7 mouse cellular contexts compared by ENCODE assay signal in the genomic region with DNA sequence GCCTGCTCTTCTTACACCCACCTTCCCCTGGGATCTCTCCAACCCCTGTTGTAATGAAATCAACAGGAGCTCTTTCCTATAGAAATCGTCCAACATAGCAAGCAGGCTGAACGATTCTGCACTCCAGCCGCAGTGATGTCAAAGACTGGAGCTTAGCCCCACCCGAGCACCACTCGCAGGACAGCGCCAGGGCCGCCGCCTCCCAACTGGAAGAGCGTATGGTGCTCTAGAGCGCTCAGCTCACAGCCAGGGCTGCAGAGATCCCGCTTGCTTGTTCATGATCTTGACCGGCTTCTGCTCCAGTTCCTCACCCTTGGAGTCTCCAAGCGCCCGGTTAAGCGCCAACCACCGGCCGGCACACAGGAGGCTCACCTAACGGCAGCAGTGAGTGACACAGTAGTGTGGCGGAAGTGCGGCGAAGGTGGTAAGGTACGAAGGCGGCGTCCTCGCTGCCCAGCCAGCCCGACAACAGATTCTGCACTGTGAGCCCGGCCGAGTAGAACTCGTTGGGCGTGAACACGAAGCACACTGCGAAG. TPM values are rescaled to one million over a fixed set of nuclear protein-coding genes. Genes with fewer than 3 reads are reported as not detected.
A peak's percentile ranks its signal among the peaks of the same experiment; 100 is the strongest.
DNase-seq lines count a peak whose midpoint lies in the region; ATAC-seq lines count a peak whose summit lies in the region.

No protein-coding gene starts in this region.

- no peaks in the 10 kb centered on the region for H3K27me3 ChIP-seq in neural tube, embryonic 11.5 days (ENCODE audit: control insufficient read depth, insufficient read depth, low read length)
- H3K27me3 ChIP-seq in hindbrain, embryonic 16.5 days (replicated peaks; ENCODE audit: control insufficient read depth, insufficient read depth, low read length), result no peaks in the 10 kb centered on the region
- no peaks in the 10 kb centered on the region for H3K27me3 ChIP-seq in midbrain, embryonic 10.5 days (ENCODE audit: low read depth, poor library complexity, severe bottlenecking)

- H3K4me3 ChIP-seq in neural tube, embryonic 11.5 days (ENCODE audit: low read depth, low read length), result peak overlapping the region; percentile 72
- peak overlapping the region; percentile 86 for H3K4me3 ChIP-seq in hindbrain, embryonic 16.5 days (ENCODE audit: low read length)
- H3K4me3 ChIP-seq in midbrain, embryonic 10.5 days, result peak overlapping the region; percentile 83

- H3K36me3 ChIP-seq in neural tube, embryonic 11.5 days (ENCODE audit: control insufficient read depth, insufficient read depth, low read length), result peaks cover 3% of the 10 kb centered on the region
- H3K36me3 ChIP-seq in hindbrain, embryonic 16.5 days (ENCODE audit: control insufficient read depth, insufficient read depth, low read length), result 0 out of 2 replicates have a peak, but pooled peaks cover 4% of the 10 kb centered on the region
- peaks cover 52% of the 10 kb centered on the region for H3K36me3 ChIP-seq in midbrain, embryonic 10.5 days

- H3K27ac ChIP-seq in neural tube, embryonic 11.5 days (ENCODE audit: low read depth, low read length), result 0 out of 2 replicates have a peak overlapping the region, but pooled peaks have one; percentile 9
- H3K27ac ChIP-seq in hindbrain, embryonic 16.5 days (ENCODE audit: low read depth, low read length), result peak overlapping the region; percentile 98
- peak overlapping the region; percentile 96 for H3K27ac ChIP-seq in midbrain, embryonic 10.5 days (replicated peaks)

- peaks cover 8% of the 10 kb centered on the region for H3K4me1 ChIP-seq in neural tube, embryonic 11.5 days (ENCODE audit: control insufficient read depth, insufficient read depth, low read length)
- H3K4me1 ChIP-seq in hindbrain, embryonic 16.5 days (ENCODE audit: control insufficient read depth, insufficient read depth, low read depth, low read length), result peaks cover 26% of the 10 kb centered on the region
- H3K4me1 ChIP-seq in midbrain, embryonic 10.5 days, result peaks cover 60% of the 10 kb centered on the region

- ATAC-seq in neural tube, embryonic 11.5 days (ENCODE audit: insufficient read depth, low FRiP score, low TSS enrichment), result peak; percentile 21
- peak; percentile 39 for ATAC-seq in common myeloid progenitor, adult 5-6 weeks (replicated peaks; ENCODE audit: low read depth, poor library complexity, severe bottlenecking)
- ATAC-seq in hindbrain, embryonic 16.5 days, result peak; percentile 28

- WGBS in neural tube, embryonic 11.5 days, result under 1% methylated on average over 32 of the region's 32 CpGs
- 0% methylated on average over 32 of the region's 32 CpGs for WGBS in hindbrain, embryonic 16.5 days
- under 1% methylated on average over 32 of the region's 32 CpGs for WGBS in midbrain, embryonic 10.5 days

- H3K9ac ChIP-seq in neural tube, embryonic 11.5 days (ENCODE audit: low read length), result peak overlapping the region; percentile 41
- H3K9ac ChIP-seq in hindbrain, embryonic 16.5 days (ENCODE audit: low read depth, low read length), result peak overlapping the region; percentile 84

- DNase-seq in neural tube, embryonic 11.5 days (ENCODE audit: low spot score), result no peak
- no peak for DNase-seq in neural tube, embryonic 10.5 days (ENCODE audit: extremely low spot score, low spot score)
- DNase-seq in midbrain, embryonic 10.5 days (ENCODE audit: low spot score), result no peak
- no peak for DNase-seq in B cell, adult 2 months
- no peak for DNase-seq in layer of hippocampus, adult 11-12 months (ENCODE audit: low spot score)

- H3K9me3 ChIP-seq in neural tube, embryonic 11.5 days (ENCODE audit: control insufficient read depth, low read length), result no peaks in the 10 kb centered on the region
- H3K9me3 ChIP-seq in hindbrain, embryonic 16.5 days (ENCODE audit: control insufficient read depth, low read length), result no peaks in the 10 kb centered on the region
- no peaks in the 10 kb centered on the region for H3K9me3 ChIP-seq in midbrain, embryonic 10.5 days (replicated peaks)

- H3K4me2 ChIP-seq in neural tube, embryonic 11.5 days (ENCODE audit: low read depth), result peak overlapping the region; percentile 68
- peak overlapping the region; percentile 90 for H3K4me2 ChIP-seq in hindbrain, embryonic 16.5 days (ENCODE audit: low read length)

RNA-seq across cellular contexts. Expression of a gene that starts 0.6 kb away (rescaled TPM):
- polyA plus RNA-seq in neural tube, embryonic 11.5 days (2014; fragmentation: Nextera tagmentation; extraction: Ambion mirVana), result 238 and 260 TPM in 2 replicates
- total RNA-seq in common myeloid progenitor, adult 5-6 weeks (2017), result 161 and 162 TPM in 2 replicates
- 42.2 and 46.0 TPM in 2 replicates for polyA plus RNA-seq in hindbrain, embryonic 16.5 days (2015; fragmentation: Nextera tagmentation; extraction: Ambion mirVana)
- 317 and 336 TPM in 2 replicates for polyA plus RNA-seq in midbrain, embryonic 10.5 days (2016; fragmentation: Nextera tagmentation; extraction: Ambion mirVana)

RNA-seq across cellular contexts. Expression of a gene that starts 0.9 kb away (rescaled TPM):
- 38.6 and 39.7 TPM in 2 replicates for polyA plus RNA-seq in neural tube, embryonic 11.5 days (2014; fragmentation: Nextera tagmentation; extraction: Ambion mirVana)
- total RNA-seq in common myeloid progenitor, adult 5-6 weeks (2017), result 22.2 and 24.8 TPM in 2 replicates
- 32.5 and 35.3 TPM in 2 replicates for polyA plus RNA-seq in hindbrain, embryonic 16.5 days (2015; fragmentation: Nextera tagmentation; extraction: Ambion mirVana)
- polyA plus RNA-seq in midbrain, embryonic 10.5 days (2016; fragmentation: Nextera tagmentation; extraction: Ambion mirVana), result 38.2 and 46.0 TPM in 2 replicates

RNA-seq across cellular contexts. Expression of a gene that starts 4.9 kb away (rescaled TPM):
- polyA plus RNA-seq in neural tube, embryonic 11.5 days (2014; fragmentation: Nextera tagmentation; extraction: Ambion mirVana), result 242 and 267 TPM in 2 replicates
- 286 and 289 TPM in 2 replicates for total RNA-seq in common myeloid progenitor, adult 5-6 weeks (2017)
- polyA plus RNA-seq in hindbrain, embryonic 16.5 days (2015; fragmentation: Nextera tagmentation; extraction: Ambion mirVana), result 128 and 133 TPM in 2 replicates
- 309 and 347 TPM in 2 replicates for polyA plus RNA-seq in midbrain, embryonic 10.5 days (2016; fragmentation: Nextera tagmentation; extraction: Ambion mirVana)

RNA-seq across cellular contexts. Expression of a gene that starts 27.6 kb away (rescaled TPM):
- polyA plus RNA-seq in neural tube, embryonic 11.5 days (2014; fragmentation: Nextera tagmentation; extraction: Ambion mirVana), result 0.58 and 0.77 TPM in 2 replicates
- total RNA-seq in common myeloid progenitor, adult 5-6 weeks (2017), result not detected in 2 replicates
- polyA plus RNA-seq in hindbrain, embryonic 16.5 days (2015; fragmentation: Nextera tagmentation; extraction: Ambion mirVana), result 0.45 and 0.92 TPM in 2 replicates
- 0.27 and 0.71 TPM in 2 replicates for polyA plus RNA-seq in midbrain, embryonic 10.5 days (2016; fragmentation: Nextera tagmentation; extraction: Ambion mirVana)

RNA-seq across cellular contexts. Expression of a gene that starts 27.9 kb away (rescaled TPM):
- polyA plus RNA-seq in neural tube, embryonic 11.5 days (2014; fragmentation: Nextera tagmentation; extraction: Ambion mirVana), result 53.4 and 59.3 TPM in 2 replicates
- 18.6 and 20.8 TPM in 2 replicates for total RNA-seq in common myeloid progenitor, adult 5-6 weeks (2017)
- 28.4 and 33.0 TPM in 2 replicates for polyA plus RNA-seq in hindbrain, embryonic 16.5 days (2015; fragmentation: Nextera tagmentation; extraction: Ambion mirVana)
- 63.9 and 70.4 TPM in 2 replicates for polyA plus RNA-seq in midbrain, embryonic 10.5 days (2016; fragmentation: Nextera tagmentation; extraction: Ambion mirVana)

Comparison
In these comparisons a context has a peak if more than half of its experiments do, and no peak if none do; other contexts are left out.
1. H3K27ac ChIP-seq: peak in every context shown above with its lines; median percentile 98 in hindbrain, embryonic 16.5 days; 96 in midbrain, embryonic 10.5 days; 9 in neural tube, embryonic 11.5 days.